Mouse (Mus musculus): ENCODE results near the gene Unc45a. TPM values are rescaled to one million over a fixed set of nuclear protein-coding genes. Genes with fewer than 3 reads are reported as not detected.
"Not testable (repeated sequence)": the region's sequence is repeated elsewhere in the genome, so short reads cannot be mapped to it uniquely, and the experiment has no call there.

The Unc45a gene
- total RNA-seq, 2 experiments from 2014 or later: 15.8 to 16.0 TPM

- no peak for DNase-seq
These were observed 15.4 kb downstream of the Unc45a start for GRCm38 (mm10) chr7:80325292-80325868.

GRCm38 (mm10) chr7:80324816-80325119 is 16.0 kb downstream of the Unc45a start:
- not testable (repeated sequence) for DNase-seq

GRCm38 (mm10) chr7:80324043-80324815 is 16.6 kb downstream of the Unc45a start, which contains the start of gene Rccd1:
Rccd1 (minus strand) TSS chr7:80324454.
- DNase-seq: peak; percentile 97

- no peak for DNase-seq
These were observed 17.5 kb downstream of the Unc45a start for GRCm38 (mm10) chr7:80323336-80323735.

GRCm38 (mm10) chr7:80319846-80320496 is 20.8 kb downstream of the Unc45a start:
- DNase-seq: no peak

GRCm38 (mm10) chr7:80318670-80319069 is 22.1 kb downstream of the Unc45a start:
- DNase-seq: no peak

GRCm38 (mm10) chr7:80317439-80318115 is 23.2 kb downstream of the Unc45a start:
- DNase-seq: no peak

GRCm38 (mm10) chr7:80315733-80316132 is 25.1 kb downstream of the Unc45a start:
- DNase-seq: no peak

GRCm38 (mm10) chr7:80310771-80311170 is 30.0 kb downstream of the Unc45a start:
- DNase-seq: no peak

- no peak for DNase-seq
These were observed 33.0 kb downstream of the Unc45a start for GRCm38 (mm10) chr7:80307766-80308165.

- no peak for DNase-seq
These were observed 39.3 kb downstream of the Unc45a start for GRCm38 (mm10) chr7:80301522-80301921.

- no peak for DNase-seq
These were observed 41.2 kb downstream of the Unc45a start for GRCm38 (mm10) chr7:80299568-80299967.

GRCm38 (mm10) chr7:80298754-80299153 is 42.1 kb downstream of the Unc45a start:
- DNase-seq: no peak

GRCm38 (mm10) chr7:80297041-80297440 is 43.8 kb downstream of the Unc45a start:
- no peak for DNase-seq

- DNase-seq: no peak
These were observed 44.3 kb downstream of the Unc45a start for GRCm38 (mm10) chr7:80296462-80296861.

GRCm38 (mm10) chr7:80294764-80295648 is 45.8 kb downstream of the Unc45a start:
- no peak for DNase-seq

GRCm38 (mm10) chr7:80294062-80294763 is 46.6 kb downstream of the Unc45a start, which contains the start of gene Prc1:
Prc1 (plus strand) TSS chr7:80294450.
- peak; percentile 99 for DNase-seq

GRCm38 (mm10) chr7:80287736-80288135 is 53.1 kb downstream of the Unc45a start:
- DNase-seq: no peak

- no peak for DNase-seq
These were observed 55.1 kb downstream of the Unc45a start for GRCm38 (mm10) chr7:80285725-80286124.

GRCm38 (mm10) chr7:80284391-80284790 is 56.4 kb downstream of the Unc45a start:
- no peak for DNase-seq

All from heart, adult 18-20 months (tissue).